Mouse (Mus musculus) splenic B cell, adult 2 months (primary cell): Measurements from ENCODE around the gene Dek.

Experiments used
- DNase-seq: peaks from one replicate; pipeline ENCODE4 v3.0.0-alpha.2; 2011; ENCODE audit warnings: low read depth, low spot score
- H3K27me3 ChIP-seq: 2 replicates; pipeline ENCODE4 v1.6.1; 2012; ENCODE audit warnings: mild to moderate bottlenecking, low read length, moderate library complexity, mixed read lengths; ENCODE audit not compliant: control insufficient read depth, poor library complexity, insufficient read depth, severe bottlenecking
- H3K36me3 ChIP-seq: 2 replicates; pipeline ENCODE4 v1.6.1; 2012; ENCODE audit warnings: mild to moderate bottlenecking, low read length, moderate library complexity, mixed read lengths; ENCODE audit not compliant: control insufficient read depth, poor library complexity, insufficient read depth, severe bottlenecking

Dek gene

DNA sequence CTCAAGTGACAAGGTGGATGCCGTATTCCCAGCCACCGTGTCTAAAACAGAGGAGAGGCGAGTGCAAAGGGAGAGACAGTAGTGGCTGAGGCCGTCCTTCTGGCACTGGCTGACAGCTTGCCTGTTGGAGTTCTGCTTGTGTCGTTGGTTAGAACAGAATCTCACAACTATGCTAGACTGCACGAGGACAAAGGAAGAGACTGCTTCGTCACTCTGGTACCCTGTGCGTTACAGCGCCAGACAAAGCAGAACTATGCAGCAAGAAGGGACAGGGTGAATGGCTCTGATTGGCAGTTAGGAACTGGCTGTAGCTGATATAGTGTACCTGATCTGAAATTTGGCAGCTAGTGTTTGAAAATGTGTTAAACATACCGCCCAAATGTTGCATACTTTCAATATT, 52.0 kb downstream of the Dek start:
- Histone ChIP-seq H3K36me3 (peaks cover 6% of the 10 kb centered on the region), H3K27me3 (no peaks in the 10 kb centered on the region)
- no peak for DNase-seq

- no peaks in the 10 kb centered on the region for H3K27me3 ChIP-seq
- peaks cover 5% of the 10 kb centered on the region for H3K36me3 ChIP-seq
- DNase-seq = no peak
These were observed 56.0 kb downstream of the Dek start for GRCm38 (mm10) chr13:47050009-47050408.

- H3K27me3 ChIP-seq = no peaks in the 10 kb centered on the region; the same call in 1 of the 2 replicates
- no peak for DNase-seq
- H3K36me3 ChIP-seq = peaks cover 5% of the 10 kb centered on the region
These were observed 58.0 kb downstream of the Dek start for GRCm38 (mm10) chr13:47047996-47048395.

DNA sequence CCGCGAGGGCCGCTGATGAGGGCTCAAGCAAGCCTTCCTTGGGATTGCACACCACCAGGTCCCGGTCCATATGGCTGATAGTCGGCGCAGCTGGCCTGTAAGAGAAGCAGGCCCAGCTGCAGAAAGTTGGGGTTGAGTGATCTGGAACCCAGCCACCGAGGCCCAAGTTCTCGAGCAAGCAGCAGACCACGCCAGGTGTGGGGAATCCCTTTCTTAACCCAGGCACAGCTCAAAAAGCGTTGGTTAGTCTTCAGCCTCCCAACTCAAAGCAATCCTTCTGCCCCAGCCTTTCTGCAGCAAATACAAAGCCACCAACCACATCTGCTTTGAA, 61.4 kb downstream of the Dek start, which contains the start of gene Tpmt:
Tpmt (minus strand) TSS at position 121 of the 331 bp plus-strand sequence.
- peak; percentile 49 for DNase-seq
- no peaks in the 10 kb centered on the region; the same call in 1 of the 2 replicates for H3K27me3 ChIP-seq
- H3K36me3 ChIP-seq = peaks cover 3% of the 10 kb centered on the region

DNA sequence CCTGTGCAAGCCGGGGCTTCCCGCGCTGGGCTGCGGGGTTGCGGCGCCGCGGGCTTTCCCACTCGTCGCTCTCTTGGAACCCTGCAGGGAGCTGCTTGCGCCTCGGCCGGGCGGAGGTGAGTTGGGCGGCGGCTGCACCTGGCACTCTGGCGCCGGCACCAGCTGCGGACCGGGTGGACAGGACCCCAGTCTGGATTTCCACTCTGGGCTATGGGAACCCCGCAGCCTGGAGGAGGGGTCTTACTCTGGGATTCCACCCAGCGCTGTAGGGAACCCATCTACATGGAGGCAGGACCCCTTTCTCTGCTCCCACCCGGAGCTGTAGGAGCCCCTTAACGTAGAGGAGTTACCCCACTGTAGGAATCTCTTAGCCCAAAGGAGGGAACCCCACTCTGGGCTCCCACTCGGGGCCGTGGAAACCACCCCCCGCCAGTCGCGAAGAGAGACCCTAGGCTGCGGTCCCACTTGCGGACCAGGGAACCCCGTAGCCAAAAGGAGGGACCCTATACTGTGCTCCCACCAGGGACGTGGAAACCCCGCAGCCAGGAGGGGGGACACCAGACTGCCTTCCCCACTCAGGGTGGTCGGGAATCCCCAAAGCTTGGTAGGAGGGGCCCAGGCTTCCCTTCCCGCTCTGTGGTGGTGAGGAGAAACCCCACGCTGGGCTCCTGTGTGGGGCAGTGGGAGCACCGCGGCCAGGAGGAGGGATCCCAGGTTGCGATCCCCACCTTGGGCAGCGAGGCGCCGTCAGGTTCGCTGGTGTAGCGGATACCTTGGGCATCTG, 62.0 kb downstream of the Dek start:
- Histone ChIP-seq H3K27me3 (no peaks in the 10 kb centered on the region; the same call in 1 of the 2 replicates), H3K36me3 (peaks cover 1% of the 10 kb centered on the region)
- DNase-seq = no peak

DNA sequence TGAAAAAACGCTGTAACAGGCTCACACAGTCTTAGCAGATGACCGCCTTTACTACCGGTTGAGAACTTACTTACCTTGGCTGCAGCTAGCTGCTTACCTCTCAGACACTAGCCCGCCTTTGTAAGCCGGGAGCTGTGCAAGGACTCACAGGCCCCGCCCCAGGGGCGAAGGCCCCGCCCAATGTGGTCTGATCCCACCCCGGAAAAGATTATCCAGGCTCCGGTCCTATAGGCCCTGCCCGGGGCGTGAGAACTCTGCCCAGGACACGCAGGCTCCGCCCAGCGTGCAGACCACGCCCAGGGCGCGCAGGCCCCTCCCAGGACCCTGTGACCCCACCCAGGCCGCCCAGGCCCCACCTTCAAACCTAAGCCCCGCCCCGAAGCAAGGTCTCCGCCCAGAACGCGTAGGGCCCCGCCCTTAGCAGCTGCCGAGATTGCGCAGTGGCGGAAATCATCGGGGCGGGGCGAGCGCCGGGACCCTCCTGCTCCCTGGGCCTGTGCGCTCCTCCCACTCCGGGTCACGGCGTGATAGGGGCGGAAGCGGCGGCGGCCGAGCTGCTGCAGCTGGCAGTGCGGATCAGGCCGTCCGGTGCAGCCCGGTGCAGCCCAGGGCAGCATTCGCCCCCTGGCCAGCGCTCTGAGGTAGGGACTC, 62.8 kb downstream of the Dek start, which contains the start of gene Kdm1b:
Kdm1b (plus strand) TSS at position 470 of the 651 bp plus-strand sequence.
- Histone ChIP-seq H3K36me3 (no peaks in the 10 kb centered on the region), H3K27me3 (no peaks in the 10 kb centered on the region; the same call in 1 of the 2 replicates)
- peak; percentile 98 for DNase-seq

- H3K36me3 ChIP-seq = no peaks in the 10 kb centered on the region
- no peak for DNase-seq
- H3K27me3 ChIP-seq = no peaks in the 10 kb centered on the region; the same call in 1 of the 2 replicates
These were observed 63.9 kb downstream of the Dek start for GRCm38 (mm10) chr13:47042024-47042633.

DNA sequence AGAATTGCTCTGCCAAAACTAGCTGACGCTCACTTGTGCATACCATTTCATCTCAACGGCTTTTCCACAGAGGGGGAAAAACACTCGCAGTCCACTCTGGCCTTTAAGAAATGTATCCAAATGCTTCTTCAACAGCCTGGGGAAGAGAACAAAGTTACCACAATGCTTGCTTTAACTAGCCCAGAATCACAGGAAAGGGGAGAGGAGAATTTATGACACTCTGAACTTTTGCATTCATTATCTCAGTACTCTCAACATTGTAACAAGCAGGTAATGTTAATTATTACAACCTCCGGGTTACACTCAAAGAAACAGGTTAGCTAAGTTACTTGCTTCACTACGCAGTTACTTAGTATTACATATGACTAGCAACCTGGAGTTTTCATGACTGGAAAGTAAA, 65.9 kb downstream of the Dek start:
- no peaks in the 10 kb centered on the region for H3K36me3 ChIP-seq
- no peaks in the 10 kb centered on the region; the same call in 1 of the 2 replicates for H3K27me3 ChIP-seq
- no peak for DNase-seq

GRCm38 (mm10) chr13:47037946-47038345, 68.1 kb downstream of the Dek start:
- no peak for DNase-seq
- Histone ChIP-seq H3K27me3 (no peaks in the 10 kb centered on the region), H3K36me3 (no peaks in the 10 kb centered on the region)
